Mouse (Mus musculus): ENCODE results near the gene Hspb9. TPM values are rescaled to one million over a fixed set of nuclear protein-coding genes. Genes with fewer than 3 reads are reported as not detected.

Gene Hspb9
- polyA plus RNA-seq, 1 experiment from 2014 or later, result not detected

Other genes with a start within 250 kb of the Hspb9 start
- gene Klhl11, start 241.1 kb upstream of the Hspb9 start, polyA plus RNA-seq (2015; fragmentation: Nextera tagmentation; extraction: Ambion mirVana), result 8.4 and 10.1 TPM in 2 replicates
- 173 and 179 TPM in 2 replicates for gene Acly, start 185.8 kb upstream of the Hspb9 start, polyA plus RNA-seq (2015; fragmentation: Nextera tagmentation; extraction: Ambion mirVana)
- 1.0 and 1.1 TPM in 2 replicates for gene Ttc25, start 168.2 kb upstream of the Hspb9 start, polyA plus RNA-seq (2015; fragmentation: Nextera tagmentation; extraction: Ambion mirVana)
- gene Cnp, start 138.9 kb upstream of the Hspb9 start, polyA plus RNA-seq (2015; fragmentation: Nextera tagmentation; extraction: Ambion mirVana), result 30.1 and 33.6 TPM in 2 replicates
- 72.8 and 74.8 TPM in 2 replicates for gene Nkiras2, start 94.6 kb upstream of the Hspb9 start, polyA plus RNA-seq (2015; fragmentation: Nextera tagmentation; extraction: Ambion mirVana)
- gene Dnajc7, start 93.7 kb upstream of the Hspb9 start, polyA plus RNA-seq (2015; fragmentation: Nextera tagmentation; extraction: Ambion mirVana), result 235 and 267 TPM in 2 replicates
- gene Zfp385c, start 21.4 kb upstream of the Hspb9 start, polyA plus RNA-seq (2015; fragmentation: Nextera tagmentation; extraction: Ambion mirVana), result 0.32 and 0.69 TPM in 2 replicates
- 2.6 and 3.2 TPM in 2 replicates for gene Dhx58, start 9.6 kb upstream of the Hspb9 start, polyA plus RNA-seq (2015; fragmentation: Nextera tagmentation; extraction: Ambion mirVana)
- gene Kat2a, start 1.4 kb upstream of the Hspb9 start, polyA plus RNA-seq (2015; fragmentation: Nextera tagmentation; extraction: Ambion mirVana), result 62.4 and 63.7 TPM in 2 replicates
- gene Rab5c, start 24.4 kb downstream of the Hspb9 start, polyA plus RNA-seq (2015; fragmentation: Nextera tagmentation; extraction: Ambion mirVana), result 41.9 and 47.1 TPM in 2 replicates
- gene Kcnh4, start 46.1 kb downstream of the Hspb9 start, polyA plus RNA-seq (2015; fragmentation: Nextera tagmentation; extraction: Ambion mirVana), result not detected in 2 replicates
- not detected in 2 replicates for gene Hcrt, start 49.1 kb downstream of the Hspb9 start, polyA plus RNA-seq (2015; fragmentation: Nextera tagmentation; extraction: Ambion mirVana)
- gene Ghdc, start 57.1 kb downstream of the Hspb9 start, polyA plus RNA-seq (2015; fragmentation: Nextera tagmentation; extraction: Ambion mirVana), result 8.4 and 8.9 TPM in 2 replicates
- 18.7 and 22.5 TPM in 2 replicates for gene Stat5b, start 136.9 kb downstream of the Hspb9 start, polyA plus RNA-seq (2015; fragmentation: Nextera tagmentation; extraction: Ambion mirVana)
- 3.7 and 4.5 TPM in 2 replicates for gene Stat5a, start 145.5 kb downstream of the Hspb9 start, polyA plus RNA-seq (2015; fragmentation: Nextera tagmentation; extraction: Ambion mirVana)
- gene Stat3, start 225.7 kb downstream of the Hspb9 start, polyA plus RNA-seq (2015; fragmentation: Nextera tagmentation; extraction: Ambion mirVana), result 47.9 and 54.4 TPM in 2 replicates

Data from kidney, embryonic 16.5 days (tissue).